Mouse (Mus musculus): Measurements from ENCODE around the gene Pptc7.

The Pptc7 gene

GRCm38 (mm10) chr5:122327283-122327682 is 43.1 kb downstream of the Pptc7 start:
- no peak for DNase-seq (ENCODE audit: low spot score in 2 of 2)

- no peak for DNase-seq (ENCODE audit: low spot score in 2 of 2)
These were observed 46.1 kb downstream of the Pptc7 start for GRCm38 (mm10) chr5:122330269-122330668.

- DNase-seq (ENCODE audit: low spot score in 2 of 2) = no peak
These were observed 50.5 kb downstream of the Pptc7 start for GRCm38 (mm10) chr5:122334682-122335081.

GRCm38 (mm10) chr5:122336554-122337294 is 52.6 kb downstream of the Pptc7 start:
- DNase-seq (ENCODE audit: low spot score in 2 of 2) = no peak

- no peak for DNase-seq (ENCODE audit: low spot score in 2 of 2)
These were observed 58.7 kb downstream of the Pptc7 start for GRCm38 (mm10) chr5:122342874-122343273.

GRCm38 (mm10) chr5:122343768-122344167 is 59.6 kb downstream of the Pptc7 start:
- DNase-seq (ENCODE audit: low spot score in 2 of 2) = no peak

GRCm38 (mm10) chr5:122344260-122344659 is 60.1 kb downstream of the Pptc7 start:
- peak; percentile 29 to 53 for DNase-seq (ENCODE audit: low spot score in 2 of 2)

- DNase-seq (ENCODE audit: low spot score in 2 of 2) = no peak
These were observed 61.6 kb downstream of the Pptc7 start for GRCm38 (mm10) chr5:122345777-122346176.

GRCm38 (mm10) chr5:122353807-122354491 is 69.8 kb downstream of the Pptc7 start, which contains the start of the genes Rad9b and Vps29:
Rad9b (minus strand) TSS chr5:122354233.
Vps29 (plus strand) TSS chr5:122354369.
- DNase-seq (ENCODE audit: low spot score in 2 of 2) = peak; percentile 96 to 97

- no peak for DNase-seq (ENCODE audit: low spot score in 2 of 2)
These were observed 70.4 kb downstream of the Pptc7 start for GRCm38 (mm10) chr5:122354492-122355067.

GRCm38 (mm10) chr5:122371591-122372191 is 87.5 kb downstream of the Pptc7 start, which contains the start of gene Gpn3:
Gpn3 (plus strand) TSS chr5:122371876.
- DNase-seq (ENCODE audit: low spot score in 2 of 2) = no peak

GRCm38 (mm10) chr5:122372192-122372769 is 88.1 kb downstream of the Pptc7 start, which contains the start of gene Fam216a:
Fam216a (minus strand) TSS chr5:122372364.
- DNase-seq (ENCODE audit: low spot score in 2 of 2) = peak; percentile 98 to 99

GRCm38 (mm10) chr5:122372878-122373277 is 88.7 kb downstream of the Pptc7 start:
- no peak for DNase-seq (ENCODE audit: low spot score in 2 of 2)

All from heart, adult 9 months (tissue).